Mouse (Mus musculus): ENCODE measurements at regions not wholly inside any gene's neighbourhood (a gene's known extent, or its start where the extent isn't known, plus 50 kb on each side); places are given as distances from the start of the nearest gene placed in this dataset.
"Not testable (repeated sequence)": the region's sequence is repeated elsewhere in the genome, so short reads cannot be mapped to it uniquely, and the experiment has no call there.

DNA sequence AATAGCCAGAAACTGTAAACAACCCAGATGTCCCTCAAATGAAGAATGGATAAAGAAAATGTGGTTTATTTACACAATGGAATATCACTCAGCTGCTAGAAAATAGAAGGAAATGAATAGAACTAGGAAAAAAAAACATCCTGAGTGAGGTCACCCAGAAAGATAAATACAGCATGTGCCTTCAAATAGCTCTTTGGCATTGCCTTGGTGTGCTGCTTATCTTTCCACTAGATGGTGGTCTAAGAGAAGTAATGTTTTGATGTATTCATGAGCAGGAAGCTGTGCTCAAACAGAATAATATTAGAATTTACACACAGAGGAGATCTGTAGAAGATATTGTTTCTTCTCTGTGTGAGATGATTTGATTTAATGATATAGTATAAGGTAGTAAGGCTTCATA lies 78.8 kb downstream of the Zfp619 start:
- no peaks in the 10 kb centered on the region for H3K27me3 ChIP-seq (ENCODE audit: control insufficient read depth, insufficient read depth, low read length, poor library complexity, severe bottlenecking)
- H3K36me3 ChIP-seq (ENCODE audit: control insufficient read depth, insufficient read depth, low read length, poor library complexity, severe bottlenecking), result no peaks in the 10 kb centered on the region
- peak; percentile 36 for DNase-seq (ENCODE audit: low read depth, low spot score)

DNA sequence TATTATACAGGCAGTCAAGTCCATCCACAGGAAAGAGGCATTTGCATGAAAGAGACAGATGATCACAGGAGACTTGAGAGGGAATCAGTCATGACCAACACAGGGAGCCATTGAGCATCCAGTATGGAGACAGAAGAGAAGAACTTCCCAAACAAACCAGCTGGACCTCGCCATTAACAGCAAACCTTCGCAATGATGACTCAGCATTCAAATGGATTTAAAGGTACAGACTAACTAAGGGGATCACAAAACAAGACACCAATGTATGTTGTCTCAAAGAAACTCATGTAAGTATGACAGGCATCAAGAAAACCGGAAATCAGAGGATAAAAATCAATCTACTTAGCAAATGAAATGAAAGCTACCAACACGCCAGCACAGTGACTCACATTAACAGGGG lies 96.2 kb downstream of the Zfp619 start:
- DNase-seq (ENCODE audit: low read depth, low spot score), result no peak
- Histone ChIP-seq H3K36me3 (ENCODE audit: control insufficient read depth, insufficient read depth, low read length, poor library complexity, severe bottlenecking) (no peaks in the 10 kb centered on the region), H3K27me3 (ENCODE audit: control insufficient read depth, insufficient read depth, low read length, poor library complexity, severe bottlenecking) (no peaks in the 10 kb centered on the region)

DNA sequence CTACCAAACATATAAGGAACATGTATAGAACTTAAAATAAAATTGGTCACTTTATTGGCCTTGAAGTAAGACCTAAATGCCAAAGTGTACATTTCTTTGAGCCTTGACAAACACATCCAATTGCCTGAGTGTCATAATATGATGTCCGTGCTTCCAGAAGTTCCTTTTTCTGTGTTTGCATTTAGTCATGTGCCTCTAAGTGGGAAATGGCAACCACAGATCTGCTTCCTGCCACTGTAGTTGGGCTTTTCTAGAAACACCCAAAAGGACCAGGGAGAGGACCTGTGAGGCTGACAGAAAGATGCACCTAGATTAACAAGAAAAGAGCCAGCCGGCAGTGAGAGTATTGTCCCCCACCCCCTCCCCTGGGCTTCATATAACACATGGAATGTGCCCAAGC lies 97.5 kb downstream of the Zfp619 start:
- Histone ChIP-seq H3K36me3 (ENCODE audit: control insufficient read depth, insufficient read depth, low read length, poor library complexity, severe bottlenecking) (no peaks in the 10 kb centered on the region), H3K27me3 (ENCODE audit: control insufficient read depth, insufficient read depth, low read length, poor library complexity, severe bottlenecking) (no peaks in the 10 kb centered on the region)
- DNase-seq (ENCODE audit: low read depth, low spot score), result no peak

DNA sequence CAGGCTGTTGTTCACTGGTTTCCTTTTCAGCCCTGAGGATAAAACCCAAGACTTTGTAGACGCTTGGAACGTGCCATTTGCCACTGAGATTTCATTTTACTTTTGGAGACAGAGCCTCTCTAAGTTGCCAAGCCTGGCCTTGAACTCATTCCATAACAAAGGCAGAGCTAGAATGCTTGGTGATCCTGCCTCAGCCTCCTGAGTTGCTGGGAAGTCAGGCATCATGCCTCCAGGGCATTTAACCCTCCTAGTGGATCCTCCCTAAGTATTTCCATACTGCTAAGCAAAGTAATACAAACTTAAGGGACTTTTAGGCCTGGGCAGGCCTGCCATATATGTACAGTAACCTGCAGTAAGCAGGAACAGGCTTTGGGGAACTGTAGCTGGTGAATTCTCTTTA lies 104.2 kb downstream of the Zfp619 start:
- no peaks in the 10 kb centered on the region for H3K36me3 ChIP-seq (ENCODE audit: control insufficient read depth, insufficient read depth, low read length, poor library complexity, severe bottlenecking)
- DNase-seq (ENCODE audit: low read depth, low spot score), result no peak
- no peaks in the 10 kb centered on the region for H3K27me3 ChIP-seq (ENCODE audit: control insufficient read depth, insufficient read depth, low read length, poor library complexity, severe bottlenecking)

DNA sequence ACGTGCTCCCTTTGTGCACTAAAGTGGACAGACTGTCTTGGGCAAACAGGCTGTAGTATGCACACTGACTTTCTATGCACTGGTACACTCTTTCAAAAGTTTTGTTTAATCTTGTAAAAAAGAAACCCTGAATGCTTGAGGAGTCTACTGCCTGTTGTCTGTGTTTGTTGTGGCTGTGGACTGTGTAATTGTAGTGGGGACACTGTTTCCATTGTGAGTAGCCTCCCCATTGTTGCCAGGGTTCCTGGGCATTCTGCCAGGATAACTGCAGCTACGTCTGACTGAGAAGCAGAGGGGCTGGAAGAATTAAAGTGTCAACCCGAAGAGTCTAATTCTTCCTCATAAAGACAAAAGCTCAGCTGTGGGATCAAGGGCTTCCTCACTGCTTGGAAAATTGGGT lies 115.3 kb downstream of the Zfp619 start:
- H3K36me3 ChIP-seq (ENCODE audit: control insufficient read depth, insufficient read depth, low read length, poor library complexity, severe bottlenecking), result no peaks in the 10 kb centered on the region
- H3K27me3 ChIP-seq (ENCODE audit: control insufficient read depth, insufficient read depth, low read length, poor library complexity, severe bottlenecking), result no peaks in the 10 kb centered on the region
- no peak for DNase-seq (ENCODE audit: low read depth, low spot score)

DNA sequence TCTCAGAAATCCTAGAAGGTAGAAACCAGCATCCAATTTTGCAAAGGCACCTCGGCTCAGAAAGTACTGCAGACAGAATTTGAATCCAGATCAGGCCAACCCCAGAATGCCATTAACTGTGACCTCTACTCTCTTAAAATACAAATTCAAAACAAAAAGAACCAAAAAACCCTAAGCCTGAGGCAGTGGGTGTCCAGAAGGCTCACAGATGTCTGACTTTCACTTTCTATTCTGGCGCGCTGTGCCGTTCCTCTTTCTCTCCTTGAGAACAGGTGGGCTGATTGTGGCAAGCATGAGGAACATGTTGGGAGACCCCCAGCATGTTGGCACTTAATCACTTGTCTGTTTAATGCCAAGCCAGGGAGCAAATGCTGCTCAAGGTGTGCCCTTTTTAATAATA lies 124.8 kb downstream of the Zfp619 start:
- peak; percentile 69 for DNase-seq (ENCODE audit: low read depth, low spot score)
- no peaks in the 10 kb centered on the region for H3K36me3 ChIP-seq (ENCODE audit: control insufficient read depth, insufficient read depth, low read length, poor library complexity, severe bottlenecking)
- H3K27me3 ChIP-seq (ENCODE audit: control insufficient read depth, insufficient read depth, low read length, poor library complexity, severe bottlenecking), result no peaks in the 10 kb centered on the region

DNA sequence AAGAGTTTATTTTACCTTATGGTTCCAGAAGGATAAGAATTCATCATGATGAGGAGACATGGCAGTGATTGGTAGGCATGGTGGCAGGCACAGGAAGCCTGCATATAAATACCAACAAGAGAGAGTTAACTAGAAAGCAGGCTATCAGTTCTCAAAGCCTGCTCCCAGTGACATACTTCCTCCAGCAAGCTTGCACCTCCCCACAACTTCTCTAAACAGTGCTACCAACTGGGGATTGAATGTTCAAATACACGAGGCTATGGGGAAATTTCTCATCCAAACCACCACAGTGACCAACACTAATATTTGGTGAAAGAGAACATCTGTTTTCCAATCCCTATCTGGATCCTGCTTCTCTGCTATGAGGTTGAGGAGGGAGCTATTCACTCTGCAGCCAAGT lies 125.8 kb downstream of the Zfp619 start:
- DNase-seq (ENCODE audit: low read depth, low spot score), result no peak
- H3K36me3 ChIP-seq (ENCODE audit: control insufficient read depth, insufficient read depth, low read length, poor library complexity, severe bottlenecking), result no peaks in the 10 kb centered on the region
- no peaks in the 10 kb centered on the region for H3K27me3 ChIP-seq (ENCODE audit: control insufficient read depth, insufficient read depth, low read length, poor library complexity, severe bottlenecking)

DNA sequence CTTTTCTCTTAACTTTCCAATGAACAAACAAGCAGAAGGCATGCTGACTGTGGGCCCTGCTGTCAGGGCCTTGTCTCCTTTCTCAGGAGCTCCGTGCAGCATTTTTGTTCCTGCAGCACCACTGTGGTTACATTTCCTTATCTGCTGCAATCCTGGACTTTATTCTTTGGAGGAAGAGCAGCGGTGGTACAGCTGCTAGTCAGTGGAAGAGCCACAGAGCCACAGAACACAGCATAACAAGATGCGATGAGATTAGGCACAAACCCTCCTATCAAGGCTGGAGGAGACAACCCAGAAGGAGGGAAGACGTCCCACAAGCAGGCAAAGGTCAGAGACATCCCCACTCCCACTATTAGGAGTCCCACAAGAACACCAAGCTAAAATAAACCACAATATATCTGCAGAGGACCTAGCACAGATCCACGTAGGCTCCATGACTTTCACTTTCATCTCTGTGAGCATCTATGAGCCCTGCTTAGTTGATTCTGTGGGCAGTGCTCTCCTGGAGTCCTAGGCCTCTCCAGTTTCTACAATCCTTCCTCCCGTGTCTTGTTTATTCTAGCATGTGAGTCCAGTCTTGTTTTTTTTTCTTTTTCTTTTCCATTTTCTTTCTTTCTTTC lies 133.0 kb downstream of the Zfp619 start:
- DNase-seq (ENCODE audit: low read depth, low spot score), result no peak
- H3K27me3 ChIP-seq (ENCODE audit: control insufficient read depth, insufficient read depth, low read length, poor library complexity, severe bottlenecking), result no peaks in the 10 kb centered on the region

DNA sequence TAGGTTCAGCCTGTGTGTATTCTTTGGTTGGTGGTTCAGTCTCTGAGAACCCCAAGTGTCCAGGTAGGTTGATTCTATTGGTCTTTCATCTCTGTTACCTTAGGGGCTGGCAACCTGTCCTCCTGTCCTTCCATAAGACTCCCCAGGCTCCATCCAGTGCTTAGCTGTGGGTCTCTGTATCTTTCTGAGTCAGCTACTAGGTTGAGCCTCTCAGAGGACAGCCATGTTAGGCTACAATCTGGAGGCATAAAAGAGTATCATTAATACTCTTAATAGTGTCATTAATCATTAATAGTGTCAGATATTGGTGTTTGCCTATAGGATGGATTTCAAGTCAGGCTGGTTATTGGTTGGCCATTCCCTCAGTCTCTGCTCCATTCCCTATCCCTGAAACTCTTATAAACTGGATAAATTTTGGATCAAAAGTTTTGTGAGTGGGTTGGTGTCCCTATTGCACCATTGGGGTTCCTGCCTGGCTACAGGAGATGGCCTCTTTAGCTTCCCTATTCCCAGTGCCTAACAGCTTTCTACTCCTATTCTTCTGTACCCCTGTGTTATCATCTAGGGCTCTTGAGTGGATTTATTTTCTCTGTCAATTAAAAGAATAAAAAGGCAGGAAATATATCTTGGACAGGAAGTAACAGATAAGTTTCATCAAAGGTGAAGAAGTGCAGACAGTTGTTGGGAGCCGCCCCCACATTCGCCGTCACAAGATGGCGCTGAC lies 137.2 kb downstream of the Zfp619 start:
- H3K27me3 ChIP-seq (ENCODE audit: control insufficient read depth, insufficient read depth, low read length, poor library complexity, severe bottlenecking), result no peaks in the 10 kb centered on the region
- peak; percentile 78 for DNase-seq (ENCODE audit: low read depth, low spot score)

More for the DNA sequence above, 133.0 kb downstream of the Zfp619 start:
- H3K36me3 ChIP-seq (ENCODE audit: control insufficient read depth, insufficient read depth, low read length, poor library complexity, severe bottlenecking), result no peaks in the 10 kb centered on the region

DNA sequence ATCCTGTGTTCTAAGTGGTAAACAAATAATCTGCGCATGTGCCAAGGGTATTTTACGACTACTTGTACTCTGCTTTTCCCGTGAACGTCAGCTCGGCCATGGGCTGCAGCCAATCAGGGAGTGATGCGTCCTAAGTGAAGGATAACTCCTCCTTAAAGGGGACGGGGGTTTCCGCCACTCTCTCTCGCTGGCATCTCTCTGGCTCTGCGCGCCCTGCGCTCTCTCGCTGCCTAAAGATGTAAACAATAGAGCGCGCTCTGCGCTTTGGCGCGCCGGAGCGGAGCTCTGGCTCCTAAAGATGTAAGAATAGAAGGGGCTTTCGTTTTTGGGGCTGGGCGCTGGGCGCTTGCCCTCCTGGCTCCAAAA lies 137.7 kb downstream of the Zfp619 start:
- not testable (repeated sequence) for H3K27me3 ChIP-seq (ENCODE audit: control insufficient read depth, insufficient read depth, low read length, poor library complexity, severe bottlenecking); H3K36me3 ChIP-seq (ENCODE audit: control insufficient read depth, insufficient read depth, low read length, poor library complexity, severe bottlenecking)
- peak; percentile 71 for DNase-seq (ENCODE audit: low read depth, low spot score)

More for the DNA sequence above, 137.2 kb downstream of the Zfp619 start:
- no peaks in the 10 kb centered on the region for H3K36me3 ChIP-seq (ENCODE audit: control insufficient read depth, insufficient read depth, low read length, poor library complexity, severe bottlenecking)

DNA sequence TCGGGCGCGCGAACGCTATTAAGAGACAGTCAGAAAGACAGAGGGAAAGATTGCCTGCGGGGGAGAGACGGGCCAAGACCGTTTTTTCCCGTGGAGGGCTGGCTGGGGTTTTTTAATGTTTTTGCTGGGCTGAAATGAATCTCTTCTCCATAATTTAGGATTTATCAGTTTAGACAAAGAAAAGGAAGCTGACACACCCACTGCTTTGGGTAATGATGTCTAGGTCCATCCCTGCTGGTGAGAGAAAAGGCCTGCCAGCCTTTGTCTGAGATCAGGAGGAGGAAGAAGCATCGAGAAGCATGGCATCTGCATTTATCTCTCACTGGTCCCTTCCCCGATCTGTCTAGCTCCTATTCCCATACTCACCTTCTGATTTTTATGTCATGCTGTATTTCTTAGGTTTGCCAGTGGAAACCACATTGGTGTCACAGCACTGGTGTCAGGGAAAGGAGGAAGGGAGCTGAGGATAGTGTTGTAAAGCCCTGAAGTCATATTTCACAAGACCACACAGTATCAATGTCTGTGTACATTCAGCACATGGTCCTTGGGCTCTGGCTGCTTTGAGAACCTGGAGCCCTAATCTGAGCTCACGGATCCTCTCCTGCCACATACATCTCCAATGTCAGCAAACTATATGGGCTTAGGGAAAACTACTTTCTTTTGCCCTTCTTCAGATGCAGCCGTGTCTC lies 138.3 kb downstream of the Zfp619 start:
- H3K27me3 ChIP-seq (ENCODE audit: control insufficient read depth, insufficient read depth, low read length, poor library complexity, severe bottlenecking), result no peaks in the 10 kb centered on the region
- DNase-seq (ENCODE audit: low read depth, low spot score), result peak; percentile 25
- no peaks in the 10 kb centered on the region for H3K36me3 ChIP-seq (ENCODE audit: control insufficient read depth, insufficient read depth, low read length, poor library complexity, severe bottlenecking)

DNA sequence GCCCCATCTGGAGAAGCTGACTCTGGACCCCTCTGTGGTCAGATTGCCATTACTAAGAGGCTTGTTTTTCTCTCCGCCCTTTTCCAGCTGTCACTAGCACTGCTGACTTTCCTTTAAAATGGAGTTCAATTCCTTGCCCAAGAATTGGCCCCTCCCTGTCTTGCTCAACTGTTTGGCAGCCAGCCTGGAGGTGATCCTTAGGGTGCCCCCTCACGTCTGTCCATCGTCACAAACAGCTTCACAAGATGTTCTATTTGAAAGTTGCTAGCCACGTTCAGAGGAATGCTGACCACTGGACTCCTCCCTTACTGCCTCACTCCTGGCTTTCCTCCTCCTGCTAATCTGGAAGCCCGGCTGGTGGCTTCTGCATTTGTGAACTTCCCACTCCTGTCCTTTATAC lies 142.0 kb downstream of the Zfp619 start:
- Histone ChIP-seq H3K27me3 (ENCODE audit: control insufficient read depth, insufficient read depth, low read length, poor library complexity, severe bottlenecking) (no peaks in the 10 kb centered on the region), H3K36me3 (ENCODE audit: control insufficient read depth, insufficient read depth, low read length, poor library complexity, severe bottlenecking) (no peaks in the 10 kb centered on the region)
- DNase-seq (ENCODE audit: low read depth, low spot score), result no peak

DNA sequence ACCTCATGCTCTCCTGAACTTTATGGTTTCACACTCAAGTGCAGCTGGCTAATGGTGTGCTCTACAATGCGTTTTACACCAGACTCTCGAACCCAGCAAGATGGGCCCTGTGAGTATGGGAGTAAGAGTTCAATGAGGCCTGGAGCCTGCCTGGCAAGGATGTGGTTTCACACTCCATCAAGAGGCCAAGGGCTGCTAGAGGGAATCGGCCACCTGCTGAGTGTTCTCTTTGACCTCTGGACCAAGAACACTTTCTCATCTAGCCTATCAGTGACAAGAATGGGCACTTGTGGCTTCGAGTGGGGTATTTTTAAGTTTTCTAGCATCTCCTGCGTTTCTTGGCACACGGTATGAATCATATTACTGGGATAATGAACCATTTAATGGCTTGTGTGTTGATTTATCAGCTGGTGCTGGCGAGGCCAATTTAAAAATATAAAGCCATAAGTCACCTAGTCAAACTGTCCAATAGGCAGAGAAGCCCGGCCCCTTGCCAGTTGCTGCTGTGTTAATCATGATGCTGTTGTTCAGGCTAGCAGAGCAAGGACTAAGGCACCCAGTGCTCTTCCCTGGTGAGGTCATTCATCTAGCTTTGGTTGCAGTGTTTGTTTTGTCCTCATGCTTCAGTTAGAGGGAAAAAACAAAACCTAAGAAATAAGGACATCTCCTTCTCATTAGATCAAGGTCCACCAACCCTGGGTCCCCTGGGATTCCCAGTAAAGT lies 157.7 kb downstream of the Zfp619 start:
- peak; percentile 33 for DNase-seq (ENCODE audit: low read depth, low spot score)
- Histone ChIP-seq H3K36me3 (ENCODE audit: control insufficient read depth, insufficient read depth, low read length, poor library complexity, severe bottlenecking) (no peaks in the 10 kb centered on the region), H3K27me3 (ENCODE audit: control insufficient read depth, insufficient read depth, low read length, poor library complexity, severe bottlenecking) (no peaks in the 10 kb centered on the region)

DNA sequence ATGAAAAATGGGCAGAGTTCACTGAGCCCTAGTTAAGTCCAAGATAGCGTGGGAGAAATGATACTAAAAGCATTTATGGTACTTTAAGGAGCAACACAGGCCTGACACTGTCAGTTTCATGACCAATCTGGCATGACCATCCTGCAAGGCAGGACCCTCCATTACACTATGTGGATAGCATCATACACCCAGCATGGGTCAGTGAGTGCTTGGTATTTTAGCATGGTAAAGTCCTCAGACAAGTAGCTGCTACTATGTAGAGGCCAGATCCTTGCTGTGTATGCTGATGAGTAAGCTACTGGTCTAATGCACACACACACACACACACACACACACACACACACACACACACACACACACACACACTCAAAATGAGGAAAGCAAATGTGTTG lies 158.3 kb downstream of the Zfp619 start:
- no peaks in the 10 kb centered on the region for H3K27me3 ChIP-seq (ENCODE audit: control insufficient read depth, insufficient read depth, low read length, poor library complexity, severe bottlenecking)
- no peaks in the 10 kb centered on the region for H3K36me3 ChIP-seq (ENCODE audit: control insufficient read depth, insufficient read depth, low read length, poor library complexity, severe bottlenecking)
- no peak for DNase-seq (ENCODE audit: low read depth, low spot score)

DNA sequence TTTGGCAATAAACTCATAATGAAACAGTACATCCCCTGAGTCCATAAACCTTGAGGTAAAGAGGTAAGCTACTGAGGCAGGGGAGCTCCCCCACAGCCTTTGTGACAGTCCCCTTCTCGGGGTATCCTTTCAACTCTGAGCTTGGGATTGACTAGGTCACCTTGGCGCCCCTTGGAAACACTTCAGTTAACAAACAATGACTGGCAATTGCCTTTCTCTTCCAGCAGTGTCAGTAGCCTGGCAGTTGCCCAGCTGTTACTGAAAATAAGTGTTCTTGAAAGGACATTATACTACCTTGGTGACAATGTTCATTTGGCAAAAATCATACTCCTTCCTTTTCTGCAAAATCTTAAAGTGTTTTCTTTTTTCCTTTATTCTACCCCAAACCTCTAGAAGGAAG lies 162.8 kb downstream of the Zfp619 start:
- Histone ChIP-seq H3K36me3 (ENCODE audit: control insufficient read depth, insufficient read depth, low read length, poor library complexity, severe bottlenecking) (no peaks in the 10 kb centered on the region), H3K27me3 (ENCODE audit: control insufficient read depth, insufficient read depth, low read length, poor library complexity, severe bottlenecking) (no peaks in the 10 kb centered on the region)
- DNase-seq (ENCODE audit: low read depth, low spot score), result no peak

Data from splenic B cell, adult 2 months (primary cell).